Mouse (Mus musculus) limb, embryonic 14.5 days (tissue): ENCODE results near the gene Gm5862. TPM values are rescaled to one million over a fixed set of nuclear protein-coding genes. Genes with fewer than 3 reads are reported as not detected.
"Not testable (repeated sequence)": the region's sequence is repeated elsewhere in the genome, so short reads cannot be mapped to it uniquely, and the experiment has no call there.

Experiments used
- ATAC-seq: fragments of 200-750 bp; cut with Nextera tagmentation; 2 replicates; pipeline ENCODE4 v1.8.0; 2017; ENCODE audit warnings: low read depth, moderate number of reproducible peaks, moderate TSS enrichment; ENCODE audit not compliant: low FRiP score
- DNase-seq: peaks from one replicate; pipeline ENCODE4 v3.0.0-alpha.2; 2015; ENCODE audit warnings: low spot score
- H3K27ac ChIP-seq: fragments of 300-500 bp; sonication (generic); replicated peaks from 2 replicates; pipeline ENCODE4 v1.5.1; 2014; ENCODE audit warnings: low read depth, mild to moderate bottlenecking, low read length, moderate library complexity, mixed read lengths
- H3K27me3 ChIP-seq: fragments of 300-500 bp; sonication (generic); 2 replicates; pipeline ENCODE4 v1.6.1; 2014; ENCODE audit warnings: low read length, mixed read lengths; ENCODE audit not compliant: control insufficient read depth, insufficient read depth
- H3K36me3 ChIP-seq: fragments of 300-500 bp; sonication (generic); 2 replicates; pipeline ENCODE4 v1.6.1; 2014; ENCODE audit warnings: mild to moderate bottlenecking, low read length, moderate library complexity, mixed read lengths; ENCODE audit not compliant: control insufficient read depth, insufficient read depth
- H3K4me1 ChIP-seq: fragments of 300-500 bp; sonication (generic); 2 replicates; pipeline ENCODE4 v1.6.1; 2014; ENCODE audit warnings: antibody characterized with exemption, low read length, mixed read lengths; ENCODE audit not compliant: control insufficient read depth, insufficient read depth
- H3K4me2 ChIP-seq: fragments of 300-500 bp; sonication (generic); replicated peaks from 2 replicates; pipeline ENCODE4 v1.6.1; 2014; ENCODE audit warnings: low read depth, mild to moderate bottlenecking, low read length, moderate library complexity; ENCODE audit not compliant: severe bottlenecking
- H3K4me3 ChIP-seq: fragments of 300-500 bp; sonication (generic); replicated peaks from 2 replicates; pipeline ENCODE4 v1.5.1; 2014; ENCODE audit warnings: low read length
- H3K9ac ChIP-seq: fragments of 300-500 bp; sonication (generic); 2 replicates; pipeline ENCODE4 v1.6.1; 2014; ENCODE audit warnings: mild to moderate bottlenecking, low read depth, low read length, moderate library complexity; ENCODE audit not compliant: severe bottlenecking
- H3K9me3 ChIP-seq: fragments of 300-500 bp; sonication (generic); 2 replicates; pipeline ENCODE4 v1.6.1; 2016; ENCODE audit warnings: low read length; ENCODE audit not compliant: control insufficient read depth
- WGBS: fragments of 180-500 bp; shearing (Covaris S2); extraction: QIAGEN DNeasy Blood & Tissue Kit; methylation state at CpG from one replicate; pipeline ENCODE4 v1.1.7; 2014; 5-methylcytosine and 5-hydroxymethylcytosine counted together
- polyA plus RNA-seq, 2 experiments: library from polyadenylated mRNA; depleted of rRNA in 1 of 2; stranded (reverse) in 1 of 2; unstranded in 1 of 2; fragments of >200 nt; fragmentation: Nextera tagmentation in 1 of 2; extraction: Ambion mirVana in 1 of 2; gene quantifications; 2 replicates each; pipeline versions ENCODE4 v1.2.1 to v1.2.3; 2012 to 2014

Gene Gm5862
- polyA plus RNA-seq, 2 experiments: not detected

- WGBS: no CpG with 5 or more reads among the region's 2 CpGs
- not testable (repeated sequence) for H3K4me3 ChIP-seq, ATAC-seq
Measured at GRCm38 (mm10) chr5:25972563-25972962, 50.2 kb downstream of the Gm5862 start, which contains the start of gene Gm21680. Gm21680 (minus strand) TSS chr5:25972663.

More at GRCm38 (mm10) chr5:25972563-25972962, 50.2 kb downstream of the Gm5862 start, which contains the start of gene Gm21680:
- H3K9me3 ChIP-seq, DNase-seq, H3K4me1 ChIP-seq, H3K27me3 ChIP-seq, H3K4me2 ChIP-seq, H3K27ac ChIP-seq, H3K36me3 ChIP-seq, H3K9ac ChIP-seq: not testable (repeated sequence)

Other genes starting within 250 kb of the Gm5862 start
- not detected in 2 replicates for gene Gm21663, start 80.5 kb downstream of the Gm5862 start, polyA plus RNA-seq (2012; rRNA removed)
- gene Gm21663, start 80.5 kb downstream of the Gm5862 start, polyA plus RNA-seq (2014; fragmentation: Nextera tagmentation; extraction: Ambion mirVana): 0.19 TPM in 1 of 2 replicates, not detected in the other
- gene Gm21671, start 68.5 kb downstream of the Gm5862 start, polyA plus RNA-seq (2012; rRNA removed): 0.03 TPM in 1 of 2 replicates, not detected in the other
- 0.12 TPM in 1 of 2 replicates, not detected in the other for gene Gm21671, start 68.5 kb downstream of the Gm5862 start, polyA plus RNA-seq (2014; fragmentation: Nextera tagmentation; extraction: Ambion mirVana)
- not detected in 2 replicates for gene Gm21680, start 50.3 kb downstream of the Gm5862 start, polyA plus RNA-seq (2012; rRNA removed)
- gene Gm21680, start 50.3 kb downstream of the Gm5862 start, polyA plus RNA-seq (2014; fragmentation: Nextera tagmentation; extraction: Ambion mirVana): 0.12 and 0.18 TPM in 2 replicates
- gene Gm21698, start 34.3 kb downstream of the Gm5862 start, polyA plus RNA-seq (2012; rRNA removed): not detected in 2 replicates
- 0.07 and 0.12 TPM in 2 replicates for gene Gm21698, start 34.3 kb downstream of the Gm5862 start, polyA plus RNA-seq (2014; fragmentation: Nextera tagmentation; extraction: Ambion mirVana)
- not detected in 2 replicates for gene Gm1979, start 18.1 kb downstream of the Gm5862 start, polyA plus RNA-seq (2012; rRNA removed)
- gene Gm1979, start 18.1 kb downstream of the Gm5862 start, polyA plus RNA-seq (2014; fragmentation: Nextera tagmentation; extraction: Ambion mirVana): 0.15 and 0.30 TPM in 2 replicates
- not detected in 2 replicates for gene Speer4a, start 16.6 kb upstream of the Gm5862 start, polyA plus RNA-seq (2012; rRNA removed)
- not detected in 2 replicates for gene Speer4a, start 16.6 kb upstream of the Gm5862 start, polyA plus RNA-seq (2014; fragmentation: Nextera tagmentation; extraction: Ambion mirVana)
- not detected in 2 replicates for gene Gm7347, start 35.7 kb upstream of the Gm5862 start, polyA plus RNA-seq (2012; rRNA removed)
- 0.07 and 0.14 TPM in 2 replicates for gene Gm7347, start 35.7 kb upstream of the Gm5862 start, polyA plus RNA-seq (2014; fragmentation: Nextera tagmentation; extraction: Ambion mirVana)
- not detected in 2 replicates for gene Gm10471, start 66.4 kb upstream of the Gm5862 start, polyA plus RNA-seq (2012; rRNA removed)
- gene Gm10471, start 66.4 kb upstream of the Gm5862 start, polyA plus RNA-seq (2014; fragmentation: Nextera tagmentation; extraction: Ambion mirVana): 0.07 and 0.11 TPM in 2 replicates
- gene 5031410I06Rik, start 82.4 kb upstream of the Gm5862 start, polyA plus RNA-seq (2012; rRNA removed): not detected in 2 replicates
- not detected in 2 replicates for gene 5031410I06Rik, start 82.4 kb upstream of the Gm5862 start, polyA plus RNA-seq (2014; fragmentation: Nextera tagmentation; extraction: Ambion mirVana)
- not detected in 2 replicates for gene Gm10220, start 98.5 kb upstream of the Gm5862 start, polyA plus RNA-seq (2012; rRNA removed)
- 0.08 TPM in 1 of 2 replicates, not detected in the other for gene Gm10220, start 98.5 kb upstream of the Gm5862 start, polyA plus RNA-seq (2014; fragmentation: Nextera tagmentation; extraction: Ambion mirVana)
- gene Gm7361, start 234.8 kb upstream of the Gm5862 start, polyA plus RNA-seq (2012; rRNA removed): 0.09 and 0.14 TPM in 2 replicates
- gene Gm7361, start 234.8 kb upstream of the Gm5862 start, polyA plus RNA-seq (2014; fragmentation: Nextera tagmentation; extraction: Ambion mirVana): 0.07 TPM in 1 of 2 replicates, not detected in the other